Mouse (Mus musculus) limb, embryonic 13.5 days (tissue): Measurements from ENCODE around the gene Usf3. TPM values are rescaled to one million over a fixed set of nuclear protein-coding genes. Genes with fewer than 3 reads are reported as not detected.

Experiments used
- polyA plus RNA-seq: library from polyadenylated mRNA; unstranded; fragments of >200 nt; fragmentation: Nextera tagmentation; extraction: Ambion mirVana; gene quantifications from 2 replicates; pipeline ENCODE4 v1.2.1, GENCODE M21; 2015

Gene Usf3
- polyA plus RNA-seq, 1 experiment from 2014 or later = 3.0 TPM

Other genes with a start within 250 kb of the Usf3 start
- gene Qtrt2, start 246.4 kb upstream of the Usf3 start, polyA plus RNA-seq = 29.3 and 30.0 TPM in 2 replicates
- 0.62 and 0.70 TPM in 2 replicates for gene Zdhhc23, start 193.5 kb upstream of the Usf3 start, polyA plus RNA-seq
- gene Gramd1c, start 109.9 kb upstream of the Usf3 start, polyA plus RNA-seq = 6.6 and 7.0 TPM in 2 replicates
- gene Atp6v1a, start 33.5 kb upstream of the Usf3 start, polyA plus RNA-seq = 44.2 and 46.2 TPM in 2 replicates
- 116 and 122 TPM in 2 replicates for gene Naa50, start 33.4 kb upstream of the Usf3 start, polyA plus RNA-seq
- gene Sidt1, start 159.9 kb downstream of the Usf3 start, polyA plus RNA-seq = 0.22 and 0.29 TPM in 2 replicates
- 25.0 and 26.3 TPM in 2 replicates for gene Spice1, start 173.9 kb downstream of the Usf3 start, polyA plus RNA-seq
- gene Cfap44, start 221.6 kb downstream of the Usf3 start, polyA plus RNA-seq = 1.2 and 1.3 TPM in 2 replicates